Mouse (Mus musculus): ENCODE results near the gene Bcl2l10. TPM values are rescaled to one million over a fixed set of nuclear protein-coding genes. Genes with fewer than 3 reads are reported as not detected.

The Bcl2l10 gene
- polyA plus RNA-seq, 1 experiment: not detected

DNA sequence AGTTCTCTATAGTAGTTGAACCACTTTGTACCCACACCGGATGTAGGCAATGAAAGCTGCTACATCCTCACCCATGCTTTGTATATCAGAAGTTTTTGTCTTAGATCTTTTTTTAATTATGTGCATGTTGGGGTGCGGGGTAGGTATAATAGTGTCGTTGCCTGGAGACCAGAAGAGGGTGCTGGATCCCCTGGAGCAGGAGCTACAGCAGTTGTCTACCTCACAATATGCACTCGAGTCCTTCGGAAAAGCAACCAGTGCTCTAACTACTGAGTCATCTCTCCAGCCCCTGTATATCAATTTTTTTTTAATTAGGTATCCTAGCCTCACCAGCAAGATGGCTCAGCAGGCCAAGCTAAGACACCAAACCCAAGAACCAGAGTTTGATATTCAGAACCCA is 40.5 kb upstream of the Bcl2l10 start:
- H3K4me1 ChIP-seq (replicated peaks; ENCODE audit: control insufficient read depth, insufficient read depth, low read length): peaks cover 5% of the 10 kb centered on the region; the same call in 1 of the 2 replicates
- H3K4me3 ChIP-seq (ENCODE audit: control insufficient read depth, insufficient read depth, low read length): no peak overlapping the region
- WGBS: 93% methylated on average over 5 of the region's 5 CpGs
- no peaks in the 10 kb centered on the region for H3K36me3 ChIP-seq (ENCODE audit: control insufficient read depth, insufficient read depth, low read length)
- TF ChIP-seq POLR2A (IDR thresholded peaks at IDR 0.05; ENCODE audit: control insufficient read depth, extremely low read depth, insufficient read depth, low read length, poor library complexity) (no peak), CTCF (IDR thresholded peaks at IDR 0.05; ENCODE audit: borderline replicate concordance, control insufficient read depth, extremely low read depth, insufficient read depth, low read length, poor library complexity) (no peak)
- no peak overlapping the region for H3K27ac ChIP-seq (ENCODE audit: control insufficient read depth, insufficient read depth, low read length)
- no peak for DNase-seq
- no peaks in the 10 kb centered on the region for H3K27me3 ChIP-seq (ENCODE audit: control insufficient read depth, insufficient read depth, low read length)

DNA sequence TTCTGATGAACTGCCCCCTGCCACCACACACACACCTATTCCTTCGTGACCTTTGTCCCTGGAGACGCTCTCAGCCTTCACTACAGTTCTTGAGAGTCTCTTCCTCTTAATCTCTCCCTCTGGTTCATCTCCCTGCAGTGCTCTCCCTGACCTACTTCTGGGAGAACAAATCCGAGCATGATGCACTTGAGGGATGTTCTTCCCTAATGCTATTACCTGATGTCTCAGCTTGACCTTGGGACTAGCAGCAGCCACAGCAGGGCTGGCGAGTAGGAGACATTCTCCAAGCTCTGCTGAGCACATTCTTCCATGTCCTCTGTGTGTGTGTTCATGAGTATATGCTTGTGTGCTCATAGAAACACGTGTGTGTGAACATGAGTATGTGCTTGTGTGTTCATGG is 38.9 kb upstream of the Bcl2l10 start:
- no peak for TF ChIP-seq POLR2A (IDR thresholded peaks at IDR 0.05; ENCODE audit: control insufficient read depth, extremely low read depth, insufficient read depth, low read length, poor library complexity)
- no peak for TF ChIP-seq CTCF (IDR thresholded peaks at IDR 0.05; ENCODE audit: borderline replicate concordance, control insufficient read depth, extremely low read depth, insufficient read depth, low read length, poor library complexity)
- no peak for DNase-seq
- no peaks in the 10 kb centered on the region for H3K36me3 ChIP-seq (ENCODE audit: control insufficient read depth, insufficient read depth, low read length)
- H3K4me1 ChIP-seq (replicated peaks; ENCODE audit: control insufficient read depth, insufficient read depth, low read length): peaks cover 8% of the 10 kb centered on the region
- no peaks in the 10 kb centered on the region for H3K27me3 ChIP-seq (ENCODE audit: control insufficient read depth, insufficient read depth, low read length)
- WGBS: 89% methylated on average over 5 of the region's 5 CpGs
- H3K4me3 ChIP-seq (ENCODE audit: control insufficient read depth, insufficient read depth, low read length): no peak overlapping the region
- no peak overlapping the region for H3K27ac ChIP-seq (ENCODE audit: control insufficient read depth, insufficient read depth, low read length)

DNA sequence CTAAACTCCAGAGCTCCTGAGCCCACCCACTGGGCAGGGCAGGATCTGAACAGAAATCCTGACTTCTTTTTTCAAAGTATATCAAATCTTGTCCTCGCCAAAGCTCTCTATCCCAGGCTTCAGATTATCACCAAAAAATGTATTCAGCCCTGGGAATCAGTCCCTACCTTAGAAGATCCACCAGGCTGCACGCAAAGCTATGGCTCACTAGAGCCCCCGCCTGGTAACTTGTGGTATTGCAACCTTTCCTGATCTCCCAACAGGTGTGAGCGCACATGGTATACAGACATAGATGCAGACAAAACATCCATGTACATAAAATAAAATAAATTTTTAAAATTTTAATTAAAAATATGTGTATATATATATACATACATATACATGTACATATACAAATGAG is 35.5 kb upstream of the Bcl2l10 start:
- Histone ChIP-seq H3K27me3 (ENCODE audit: control insufficient read depth, insufficient read depth, low read length) (no peaks in the 10 kb centered on the region), H3K4me1 (replicated peaks; ENCODE audit: control insufficient read depth, insufficient read depth, low read length) (peaks cover 11% of the 10 kb centered on the region), H3K36me3 (ENCODE audit: control insufficient read depth, insufficient read depth, low read length) (no peaks in the 10 kb centered on the region), H3K27ac (ENCODE audit: control insufficient read depth, insufficient read depth, low read length) (no peak overlapping the region), H3K4me3 (ENCODE audit: control insufficient read depth, insufficient read depth, low read length) (no peak overlapping the region)
- peak; percentile 83 for DNase-seq
- 26% methylated on average over 4 of the region's 4 CpGs for WGBS
- TF ChIP-seq CTCF (IDR thresholded peaks at IDR 0.05; ENCODE audit: borderline replicate concordance, control insufficient read depth, extremely low read depth, insufficient read depth, low read length, poor library complexity) (no peak), POLR2A (IDR thresholded peaks at IDR 0.05; ENCODE audit: control insufficient read depth, extremely low read depth, insufficient read depth, low read length, poor library complexity) (no peak)

DNA sequence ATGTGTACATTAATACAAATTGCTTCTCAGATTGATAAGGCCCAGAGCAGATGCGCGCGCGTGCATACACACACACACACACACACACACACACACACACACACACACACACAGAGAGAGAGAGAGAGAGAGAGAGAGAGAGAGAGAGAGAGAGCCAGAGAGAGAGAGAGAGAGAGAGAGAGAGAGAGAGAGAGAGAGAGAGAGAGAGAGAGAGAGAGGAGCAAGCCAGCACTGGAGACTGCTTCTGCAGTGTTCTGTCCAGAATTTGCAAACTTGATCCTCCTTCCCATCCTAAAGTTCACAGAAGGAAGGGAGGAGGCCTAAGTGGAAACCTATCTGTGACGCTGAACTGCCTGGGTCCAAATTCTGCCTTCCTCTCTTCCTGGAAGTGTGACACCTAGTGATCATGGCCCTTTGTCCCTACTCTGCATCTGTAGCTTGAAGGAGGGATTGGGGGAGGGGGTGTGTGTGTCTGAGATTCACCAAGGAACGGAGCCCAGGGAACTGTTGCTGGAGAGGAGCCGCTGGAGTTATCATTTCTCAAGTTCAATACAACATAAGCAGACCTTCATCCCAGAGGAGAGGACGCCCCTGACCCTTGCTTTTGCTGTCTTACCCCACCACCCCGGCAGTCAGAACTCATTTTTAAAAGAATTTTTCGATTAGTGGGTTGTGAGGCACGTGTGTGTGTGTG is 34.3 kb upstream of the Bcl2l10 start:
- H3K27me3 ChIP-seq (ENCODE audit: control insufficient read depth, insufficient read depth, low read length): no peaks in the 10 kb centered on the region
- no peak overlapping the region for H3K4me3 ChIP-seq (ENCODE audit: control insufficient read depth, insufficient read depth, low read length)
- H3K4me1 ChIP-seq (replicated peaks; ENCODE audit: control insufficient read depth, insufficient read depth, low read length): peaks cover 11% of the 10 kb centered on the region
- TF ChIP-seq CTCF (IDR thresholded peaks at IDR 0.05; ENCODE audit: borderline replicate concordance, control insufficient read depth, extremely low read depth, insufficient read depth, low read length, poor library complexity) (no peak), POLR2A (IDR thresholded peaks at IDR 0.05; ENCODE audit: control insufficient read depth, extremely low read depth, insufficient read depth, low read length, poor library complexity) (no peak)
- 55% methylated on average over 11 of the region's 11 CpGs for WGBS
- DNase-seq: no peak
- no peak overlapping the region for H3K27ac ChIP-seq (ENCODE audit: control insufficient read depth, insufficient read depth, low read length)
- H3K36me3 ChIP-seq (ENCODE audit: control insufficient read depth, insufficient read depth, low read length): no peaks in the 10 kb centered on the region

DNA sequence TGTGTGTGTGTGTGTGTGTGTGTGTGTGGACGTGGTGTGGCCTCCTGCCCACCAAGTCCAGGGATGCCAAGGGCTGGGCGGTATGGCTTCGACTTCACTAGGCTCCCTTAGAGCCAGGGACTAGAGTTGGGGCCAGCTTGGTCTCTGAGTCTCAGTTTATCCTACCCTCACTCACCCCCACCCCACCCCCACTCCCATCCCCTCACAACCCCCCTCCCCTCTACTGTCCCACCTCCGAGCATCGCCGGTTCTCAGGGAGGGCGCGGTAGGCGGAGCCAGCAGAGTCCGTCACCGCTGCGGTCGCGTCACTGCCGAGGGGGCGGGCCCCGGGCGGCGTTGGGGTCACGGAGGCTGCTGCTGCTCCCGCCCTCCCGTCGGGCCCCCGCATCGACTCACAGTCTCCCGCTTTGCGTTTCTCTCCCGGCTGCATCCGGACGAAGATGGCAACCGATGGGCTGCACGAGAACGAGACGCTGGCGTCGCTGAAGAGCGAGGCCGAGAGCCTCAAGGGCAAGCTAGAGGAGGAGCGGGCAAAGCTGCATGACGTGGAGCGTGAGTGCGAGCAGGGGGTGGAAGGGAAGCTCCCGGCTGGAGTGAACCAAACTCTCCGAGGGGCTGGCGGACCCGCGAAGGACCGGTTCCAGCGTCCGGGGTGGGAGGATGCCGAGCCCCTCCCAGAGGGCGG is 33.6 kb upstream of the Bcl2l10 start:
- WGBS: 3% methylated on average over 52 of the region's 52 CpGs
- no peaks in the 10 kb centered on the region for H3K27me3 ChIP-seq (ENCODE audit: control insufficient read depth, insufficient read depth, low read length)
- no peaks in the 10 kb centered on the region for H3K36me3 ChIP-seq (ENCODE audit: control insufficient read depth, insufficient read depth, low read length)
- H3K4me3 ChIP-seq (ENCODE audit: control insufficient read depth, insufficient read depth, low read length): peak overlapping the region; percentile 81
- H3K4me1 ChIP-seq (replicated peaks; ENCODE audit: control insufficient read depth, insufficient read depth, low read length): peaks cover 11% of the 10 kb centered on the region
- TF ChIP-seq POLR2A (IDR thresholded peaks at IDR 0.05; ENCODE audit: control insufficient read depth, extremely low read depth, insufficient read depth, low read length, poor library complexity) (no peak), CTCF (IDR thresholded peaks at IDR 0.05; ENCODE audit: borderline replicate concordance, control insufficient read depth, extremely low read depth, insufficient read depth, low read length, poor library complexity) (no peak)
- DNase-seq: peak; percentile 84
- H3K27ac ChIP-seq (ENCODE audit: control insufficient read depth, insufficient read depth, low read length): no peak overlapping the region

DNA sequence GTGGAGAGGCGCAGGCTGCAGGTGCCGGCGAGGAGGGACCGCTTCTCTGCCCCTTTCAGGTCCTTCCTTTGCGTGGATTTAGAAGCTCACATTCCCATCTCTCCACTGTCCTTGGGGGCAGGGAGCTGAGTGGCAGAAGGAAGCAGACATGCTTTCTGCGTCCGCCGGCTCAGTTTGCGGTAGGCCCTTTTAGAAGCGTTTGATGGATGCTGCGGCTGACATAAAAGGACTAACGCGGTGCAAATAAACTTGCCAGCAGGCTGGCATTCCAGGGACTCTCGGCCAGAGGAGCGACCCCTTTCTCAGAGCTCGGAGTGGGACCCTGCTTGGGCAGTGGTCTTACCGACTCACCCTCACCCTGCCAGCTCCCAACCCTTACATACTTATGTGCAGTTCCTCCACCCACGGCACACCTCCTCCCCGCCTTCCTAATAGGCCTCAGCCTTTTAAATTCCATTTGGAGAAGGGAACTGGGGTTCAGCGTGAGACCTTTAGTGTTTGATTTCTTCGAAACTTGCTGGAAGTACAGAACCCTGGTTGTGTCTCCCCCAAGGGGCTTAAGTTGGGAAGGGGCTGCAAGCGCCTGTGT is 32.9 kb upstream of the Bcl2l10 start:
- no peak for DNase-seq
- Histone ChIP-seq H3K4me3 (ENCODE audit: control insufficient read depth, insufficient read depth, low read length) (peak overlapping the region; percentile 81), H3K36me3 (ENCODE audit: control insufficient read depth, insufficient read depth, low read length) (no peaks in the 10 kb centered on the region), H3K27ac (ENCODE audit: control insufficient read depth, insufficient read depth, low read length) (no peak overlapping the region), H3K27me3 (ENCODE audit: control insufficient read depth, insufficient read depth, low read length) (no peaks in the 10 kb centered on the region), H3K4me1 (replicated peaks; ENCODE audit: control insufficient read depth, insufficient read depth, low read length) (peaks cover 11% of the 10 kb centered on the region)
- TF ChIP-seq POLR2A (IDR thresholded peaks at IDR 0.05; ENCODE audit: control insufficient read depth, extremely low read depth, insufficient read depth, low read length, poor library complexity) (no peak), CTCF (IDR thresholded peaks at IDR 0.05; ENCODE audit: borderline replicate concordance, control insufficient read depth, extremely low read depth, insufficient read depth, low read length, poor library complexity) (no peak)
- 15% methylated on average over 22 of the region's 22 CpGs for WGBS

Measured in thymus, adult 2 months (tissue).